Mouse (Mus musculus) layer of hippocampus, postnatal 14 days (tissue): Measurements from ENCODE around the gene Klrb1b. TPM values are rescaled to one million over a fixed set of nuclear protein-coding genes. Genes with fewer than 3 reads are reported as not detected.
A peak's percentile ranks its signal among the peaks of the same experiment; 100 is the strongest.
"Not testable (repeated sequence)": the region's sequence is repeated elsewhere in the genome, so short reads cannot be mapped to it uniquely, and the experiment has no call there.

Experiments used
- DNase-seq, 2 experiments: peaks; one replicate each; pipeline ENCODE4 v3.0.0; 2021 to 2022; ENCODE audit warnings: low spot score in 2 of 2, mixed read lengths in 1 of 2
- total RNA-seq, 2 experiments: library from RNA; stranded (reverse); gene quantifications; 2 replicates each; pipeline ENCODE4 v1.2.3; 2021

The Klrb1b gene
- total RNA-seq, 2 experiments from 2014 or later: not detected

DNA sequence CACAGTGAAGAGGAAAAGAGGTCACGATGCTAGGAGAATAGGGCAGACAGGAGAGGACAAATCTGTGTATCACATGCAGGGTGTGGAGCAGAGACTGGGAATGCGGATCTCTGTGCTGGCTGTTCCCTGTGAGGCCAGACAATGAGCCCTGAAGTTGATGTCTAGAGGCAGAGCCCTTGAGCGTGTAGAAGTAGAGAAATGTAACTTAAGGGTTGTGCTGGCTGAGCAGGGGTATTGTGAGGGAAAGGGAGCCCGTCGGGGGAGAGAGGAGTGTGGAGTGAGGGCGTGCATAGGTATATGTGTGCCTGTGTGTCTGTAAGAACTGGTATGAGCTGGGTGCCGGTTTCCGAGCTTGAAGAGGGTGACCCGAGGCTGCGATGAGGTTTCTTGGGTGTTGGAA is 23.6 kb downstream of the Klrb1b start:
- DNase-seq: peak; percentile 44 to 50

DNA sequence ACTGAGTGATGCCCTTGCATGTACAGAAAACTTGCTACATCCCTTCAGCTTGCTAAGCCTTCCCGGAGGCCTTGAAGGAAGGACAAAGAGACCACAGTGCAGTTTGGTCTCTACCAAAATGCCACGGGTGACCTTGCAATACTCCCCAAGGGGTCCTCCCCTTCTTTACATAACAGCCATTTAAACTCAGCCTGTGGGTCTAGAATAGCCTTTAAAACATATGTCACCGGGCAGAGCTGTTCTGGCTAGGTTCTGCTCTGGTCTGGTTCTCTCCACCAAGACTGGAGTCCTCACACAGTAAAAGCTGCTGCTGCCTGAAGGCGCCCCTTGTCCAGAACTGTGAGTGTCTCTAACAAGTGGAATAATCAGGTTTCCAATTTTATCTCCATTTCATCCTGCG is 25.4 kb downstream of the Klrb1b start:
- not testable (repeated sequence) for DNase-seq

DNA sequence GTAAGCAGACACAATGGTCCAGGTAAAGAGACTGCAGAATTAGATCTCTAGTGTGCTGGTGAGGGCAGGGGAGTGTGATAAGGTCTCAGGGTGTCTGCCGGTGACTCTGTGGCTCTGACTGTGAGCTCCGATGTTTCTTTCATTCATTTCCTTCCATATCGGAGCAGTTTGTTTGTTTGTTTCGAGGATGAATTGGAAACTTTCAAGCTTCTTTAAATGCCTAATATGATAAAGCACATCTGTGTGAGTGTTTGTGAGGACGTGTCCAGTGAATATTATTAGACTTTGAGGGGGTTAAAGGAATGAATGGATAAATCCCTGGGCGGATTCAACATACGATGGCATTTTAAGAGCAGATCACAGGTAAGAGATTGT is 26.2 kb downstream of the Klrb1b start:
- DNase-seq: no peak

DNA sequence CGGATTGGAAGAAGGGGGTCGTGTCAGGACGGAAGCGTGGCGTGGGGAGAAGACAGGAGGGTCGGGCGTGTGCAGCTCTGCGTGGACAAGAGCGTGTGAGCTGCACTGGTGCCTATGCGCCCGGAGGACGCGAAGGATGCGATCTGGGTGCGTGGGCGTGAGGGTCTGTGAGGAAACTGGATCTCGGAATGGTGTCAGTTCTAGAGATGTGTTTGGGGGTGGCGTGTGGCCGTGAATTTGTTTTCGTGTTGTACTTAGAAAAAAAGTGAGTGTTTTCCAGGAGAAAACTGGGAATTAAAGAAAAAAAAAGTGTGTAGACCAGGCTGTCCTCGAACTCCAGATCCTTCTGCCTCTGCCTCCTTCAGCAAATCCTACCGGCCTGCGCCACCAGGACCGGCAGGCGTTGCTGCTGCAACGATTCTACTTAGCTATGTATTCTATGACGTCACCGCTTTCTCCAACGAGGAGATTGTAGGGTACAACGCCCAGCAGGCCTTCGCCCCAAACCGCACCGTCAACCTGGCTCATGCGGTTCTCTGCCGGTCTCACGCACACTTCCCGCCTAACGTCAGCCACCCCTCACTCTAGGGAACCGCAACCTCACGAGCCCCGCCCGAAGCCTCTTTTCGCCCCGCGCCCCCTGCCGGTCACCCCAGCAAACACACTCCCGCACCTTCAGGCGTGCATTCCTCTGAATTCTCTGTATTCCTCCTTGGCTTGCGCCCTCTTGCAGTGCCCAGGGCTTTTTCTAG is 26.8 kb downstream of the Klrb1b start:
- peak; percentile 90 to 92 for DNase-seq

DNA sequence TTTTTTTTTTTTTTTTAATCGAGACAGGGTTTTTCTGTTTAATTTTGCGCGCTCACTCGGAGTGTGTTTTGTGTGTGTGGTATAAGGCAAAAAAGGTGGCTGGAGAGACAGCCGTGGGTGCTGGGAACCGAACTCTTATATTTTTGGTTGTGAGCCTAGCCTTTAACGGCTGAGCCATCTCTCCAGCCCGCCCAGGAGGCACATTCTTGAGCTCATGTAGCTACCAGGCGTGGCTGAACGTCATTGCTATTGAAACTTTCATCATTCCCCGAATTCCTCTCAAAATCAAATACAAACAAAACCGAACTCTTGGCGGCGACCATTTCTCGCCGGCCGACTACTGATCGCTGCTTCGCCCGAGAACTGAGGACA is 27.4 kb downstream of the Klrb1b start:
- peak; percentile 83 for DNase-seq

DNA sequence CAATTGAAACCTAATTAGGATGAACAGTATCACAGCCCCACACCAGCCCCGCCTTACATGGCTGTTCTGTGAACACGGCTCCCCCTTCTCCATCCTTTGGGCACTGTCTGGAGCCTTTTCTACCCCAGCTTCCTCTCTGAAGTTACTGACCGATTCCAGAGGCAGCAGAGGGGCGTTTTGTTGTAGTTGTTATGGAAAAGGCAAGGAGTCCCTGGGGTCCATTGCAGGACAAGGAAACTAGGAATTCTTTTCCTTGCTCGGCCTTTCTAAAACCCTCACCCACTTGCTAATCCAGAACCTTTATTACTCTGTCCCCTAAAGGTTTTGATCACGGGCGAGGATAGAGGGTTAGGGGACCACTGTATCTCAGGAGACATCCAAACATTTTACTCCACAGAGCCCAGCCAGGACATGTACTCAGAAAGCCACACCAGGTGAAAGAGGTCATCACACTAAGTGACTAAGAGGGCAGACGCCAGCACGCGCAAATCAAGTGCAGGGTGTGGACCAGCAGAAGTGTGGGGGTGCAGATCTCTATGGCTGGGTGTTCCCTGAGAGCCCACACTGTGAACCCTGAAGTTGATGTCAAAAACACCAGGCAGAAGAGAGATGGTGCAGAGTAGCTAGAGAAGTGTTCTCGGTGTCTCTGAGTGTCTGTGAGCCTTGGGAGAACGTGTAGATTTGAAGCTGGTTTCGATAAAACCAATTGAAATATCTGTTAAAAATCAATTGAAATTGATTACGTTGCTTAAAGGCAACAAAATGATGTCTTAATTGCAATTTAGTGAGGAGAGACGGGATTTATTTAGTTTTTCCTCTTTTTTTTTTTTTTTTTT is 28.0 kb downstream of the Klrb1b start:
- no peak for DNase-seq

DNA sequence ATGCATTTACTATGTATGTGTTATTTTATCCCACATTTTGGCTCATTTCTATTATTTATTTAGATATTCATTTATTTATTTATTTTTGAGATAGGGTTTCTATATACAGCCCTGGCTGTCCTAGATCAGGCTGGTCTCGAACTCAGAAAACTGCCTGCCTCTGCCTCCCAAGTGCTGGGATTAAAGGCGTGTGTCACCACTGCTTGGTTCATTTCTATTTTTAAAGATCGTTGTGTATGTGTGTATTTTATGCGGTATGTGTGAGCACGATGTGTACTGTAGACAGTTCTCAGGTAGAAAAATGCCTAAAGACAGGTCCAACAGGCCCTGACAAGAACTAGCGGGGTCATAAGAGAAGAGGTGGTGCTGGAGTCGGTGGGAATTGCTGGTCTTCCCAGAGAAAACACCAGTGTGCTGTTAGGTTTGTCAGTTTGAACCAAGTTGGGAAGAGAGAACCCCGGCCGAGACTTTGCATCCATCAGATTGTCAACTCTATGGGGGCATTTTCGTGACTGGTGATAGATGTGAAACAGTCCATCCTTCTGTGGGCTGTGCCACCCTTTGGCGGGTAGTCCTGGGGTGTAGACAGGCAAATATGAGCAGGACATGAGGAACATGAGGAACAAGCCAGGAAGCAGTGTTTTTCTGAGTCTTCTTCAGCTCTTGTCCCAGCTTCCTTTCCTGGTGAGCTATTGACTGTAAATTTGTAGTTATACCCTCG is 28.8 kb downstream of the Klrb1b start:
- DNase-seq: no peak

DNA sequence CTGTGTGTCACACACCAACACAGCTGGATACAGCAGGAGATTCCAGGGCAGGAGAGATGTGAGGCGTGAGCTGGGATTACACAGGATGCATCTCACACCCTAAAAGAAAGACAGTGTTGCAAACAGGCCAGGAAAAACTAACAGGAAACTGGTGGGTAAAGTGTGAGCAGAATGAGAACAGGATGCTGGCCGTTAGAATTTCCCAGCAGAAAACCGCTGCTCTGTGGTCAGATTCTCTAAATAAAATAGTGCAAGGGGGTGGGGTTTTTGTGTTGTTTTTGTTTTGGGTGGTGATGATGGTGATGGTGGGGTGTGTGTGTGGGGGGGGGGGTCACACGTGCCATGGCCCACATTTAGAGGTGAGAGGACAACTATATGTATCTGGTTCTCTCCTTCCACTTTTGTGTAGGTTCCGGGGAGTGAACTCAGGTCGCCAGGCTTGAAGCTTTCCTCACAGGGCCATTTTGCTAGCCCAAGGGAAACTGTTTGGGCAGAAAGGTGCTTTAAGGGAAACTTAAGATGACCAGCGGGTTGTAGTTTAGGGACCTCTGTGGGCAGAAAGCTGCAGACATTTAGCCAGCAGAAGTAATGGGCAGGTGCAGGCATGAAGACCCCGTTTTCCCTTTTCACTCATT is 29.7 kb downstream of the Klrb1b start:
- no peak for DNase-seq

DNA sequence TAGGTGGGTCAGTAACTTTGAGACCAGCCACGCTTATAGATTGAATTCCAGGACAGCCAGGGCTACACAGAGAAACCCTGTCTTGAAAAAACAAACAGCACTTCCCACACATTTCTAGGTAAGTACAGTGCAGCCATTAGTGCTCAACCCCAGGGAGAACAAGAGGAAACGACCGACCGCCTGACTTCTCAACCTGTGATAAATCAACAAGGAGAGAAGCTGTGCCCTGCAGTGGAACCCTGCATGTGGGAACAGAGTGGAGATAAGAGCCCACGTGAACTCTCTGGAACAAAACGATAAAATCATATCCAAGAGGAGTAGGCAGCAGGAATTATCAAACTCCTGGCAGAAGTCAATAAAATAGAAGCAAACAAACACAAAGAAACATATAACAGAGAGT is 32.4 kb downstream of the Klrb1b start:
- no peak for DNase-seq

DNA sequence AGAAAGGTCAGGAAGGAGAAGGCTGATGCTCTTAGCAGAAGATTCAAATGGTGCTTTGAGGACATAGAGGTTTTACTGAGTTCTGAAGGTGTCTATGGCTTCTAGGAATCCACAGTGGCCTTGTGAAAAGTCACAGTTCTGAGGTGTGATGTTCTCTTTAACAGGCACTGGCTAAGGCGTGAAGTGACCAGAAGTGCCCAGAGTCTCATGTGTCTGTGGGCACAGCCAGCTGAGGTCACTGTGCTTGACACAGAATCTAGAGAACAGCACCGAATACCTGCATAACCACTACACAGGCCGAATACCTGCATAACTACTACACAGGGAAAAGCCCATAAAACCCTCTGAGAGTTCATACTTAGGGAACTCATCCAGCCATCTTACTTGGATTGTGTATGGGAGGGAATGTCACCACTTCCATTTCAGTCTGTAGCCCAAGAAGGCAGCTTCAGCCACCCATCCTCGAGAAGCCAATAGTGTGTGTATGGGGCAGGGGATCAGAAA is 35.6 kb downstream of the Klrb1b start:
- not testable (repeated sequence) for DNase-seq

DNA sequence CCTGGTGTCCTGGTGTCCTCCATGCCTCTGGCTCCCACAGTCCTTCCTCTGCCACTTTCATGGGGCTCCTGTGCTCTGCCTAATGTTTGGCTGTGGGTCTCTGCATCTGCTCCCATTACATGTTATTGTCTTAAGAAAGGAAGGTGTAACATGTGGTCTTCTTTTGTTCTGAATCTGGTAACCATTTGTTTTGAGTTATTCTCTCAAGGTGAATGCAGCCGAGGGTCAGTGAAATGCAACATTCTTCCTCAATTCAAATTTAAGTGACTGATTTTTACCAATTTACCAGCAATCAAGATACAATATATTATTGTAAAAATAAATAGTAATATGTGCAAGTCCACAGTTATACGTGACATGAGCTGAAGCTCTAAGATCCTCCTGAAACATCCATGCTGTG is 37.0 kb downstream of the Klrb1b start, which contains the start of gene Klrb1c:
Gene Klrb1c, minus strand, starts transcription at position 101 of the 400 bp plus-strand sequence.
- no peak for DNase-seq

DNA sequence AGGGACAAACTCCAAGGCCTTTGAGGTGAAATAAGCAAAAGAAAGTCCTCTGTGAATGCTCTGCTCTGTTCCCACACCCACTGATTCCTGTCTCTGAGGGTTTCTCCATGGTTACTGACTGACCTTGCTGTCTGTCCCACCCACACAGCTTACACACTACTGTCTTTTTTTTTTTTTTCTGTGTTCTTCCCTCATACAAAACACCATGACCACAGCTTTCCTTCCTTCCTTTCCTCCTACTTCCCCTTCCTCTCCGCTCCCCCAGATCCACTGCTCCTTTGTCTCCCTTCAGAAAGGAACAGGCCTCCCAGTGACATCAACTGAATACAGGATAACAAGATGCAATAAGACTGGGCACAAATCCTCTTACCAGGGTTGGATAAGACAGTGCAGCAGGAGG is 37.6 kb downstream of the Klrb1b start:
- no peak for DNase-seq

DNA sequence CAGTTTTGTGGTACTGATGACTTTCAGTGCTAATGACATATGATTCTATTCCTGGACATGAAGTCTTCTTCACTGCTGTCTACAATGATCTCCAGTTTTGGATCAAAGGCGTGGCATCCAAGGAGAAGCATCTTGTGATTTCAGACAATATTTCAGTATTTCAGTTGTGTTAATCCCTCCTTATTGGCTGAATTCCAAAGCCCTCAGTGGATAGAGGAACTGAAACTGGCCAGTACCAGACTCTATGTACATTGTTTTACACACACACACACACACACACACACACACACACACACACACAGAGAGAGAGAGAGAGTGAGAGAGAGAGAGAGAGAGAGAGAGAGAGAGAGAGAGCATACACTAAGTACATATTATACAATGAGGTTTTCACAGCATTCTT is 39.7 kb downstream of the Klrb1b start:
- not testable (repeated sequence) for DNase-seq

DNA sequence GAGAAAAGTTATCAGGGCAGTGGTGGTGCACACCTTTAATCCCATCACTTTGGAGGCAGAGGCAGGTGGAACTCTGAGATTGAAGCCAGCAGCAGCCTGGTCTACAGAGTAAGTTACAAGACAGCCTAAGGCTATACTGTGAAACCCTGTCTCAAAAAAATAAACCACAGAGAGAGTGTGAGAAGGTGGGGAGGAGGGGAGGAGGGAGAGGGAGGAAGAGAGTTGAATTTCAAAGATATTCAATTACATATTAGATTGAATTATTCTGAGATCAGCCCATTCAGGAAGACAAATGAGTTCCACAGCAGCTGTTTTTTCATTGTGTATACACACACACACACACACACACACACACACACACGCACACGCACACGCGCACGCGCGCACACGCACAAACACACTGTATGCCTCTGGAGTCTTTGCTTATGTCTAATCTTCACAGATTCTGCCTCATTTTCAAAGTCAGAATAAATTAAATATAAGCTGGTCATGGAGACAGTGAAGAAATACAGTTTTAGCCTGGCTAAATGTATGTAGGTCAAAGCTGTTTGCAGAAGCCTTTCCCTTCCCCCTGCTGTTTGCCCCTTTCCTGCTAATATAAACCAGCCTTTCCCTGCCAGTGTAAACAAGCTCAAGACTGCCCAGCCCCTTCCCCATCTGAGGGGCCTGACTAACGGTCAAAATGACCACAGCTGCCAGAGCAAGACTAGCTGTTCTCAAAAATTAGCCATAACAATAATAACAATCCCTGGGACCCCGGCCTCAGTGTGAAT is 56.5 kb downstream of the Klrb1b start:
- no peak for DNase-seq

DNA sequence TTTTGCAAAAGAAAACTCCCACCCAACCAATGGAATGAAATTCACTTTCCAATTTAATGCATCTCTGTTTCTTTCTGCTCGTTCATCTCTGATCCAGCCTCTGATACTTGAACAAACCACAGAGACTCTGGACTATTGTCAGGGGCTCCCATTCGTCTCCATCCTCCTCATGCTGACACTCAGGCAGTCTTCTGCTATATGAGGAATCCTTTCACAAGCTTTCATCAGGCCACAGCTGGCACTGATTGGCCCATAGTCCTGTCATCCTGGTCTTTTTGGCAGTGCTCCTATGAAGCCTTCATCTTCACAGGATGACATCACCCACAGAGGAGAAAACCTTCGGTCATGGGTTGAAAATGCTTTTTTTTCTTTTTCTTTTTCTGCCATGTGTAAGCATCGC is 58.1 kb downstream of the Klrb1b start:
- no peak for DNase-seq

DNA sequence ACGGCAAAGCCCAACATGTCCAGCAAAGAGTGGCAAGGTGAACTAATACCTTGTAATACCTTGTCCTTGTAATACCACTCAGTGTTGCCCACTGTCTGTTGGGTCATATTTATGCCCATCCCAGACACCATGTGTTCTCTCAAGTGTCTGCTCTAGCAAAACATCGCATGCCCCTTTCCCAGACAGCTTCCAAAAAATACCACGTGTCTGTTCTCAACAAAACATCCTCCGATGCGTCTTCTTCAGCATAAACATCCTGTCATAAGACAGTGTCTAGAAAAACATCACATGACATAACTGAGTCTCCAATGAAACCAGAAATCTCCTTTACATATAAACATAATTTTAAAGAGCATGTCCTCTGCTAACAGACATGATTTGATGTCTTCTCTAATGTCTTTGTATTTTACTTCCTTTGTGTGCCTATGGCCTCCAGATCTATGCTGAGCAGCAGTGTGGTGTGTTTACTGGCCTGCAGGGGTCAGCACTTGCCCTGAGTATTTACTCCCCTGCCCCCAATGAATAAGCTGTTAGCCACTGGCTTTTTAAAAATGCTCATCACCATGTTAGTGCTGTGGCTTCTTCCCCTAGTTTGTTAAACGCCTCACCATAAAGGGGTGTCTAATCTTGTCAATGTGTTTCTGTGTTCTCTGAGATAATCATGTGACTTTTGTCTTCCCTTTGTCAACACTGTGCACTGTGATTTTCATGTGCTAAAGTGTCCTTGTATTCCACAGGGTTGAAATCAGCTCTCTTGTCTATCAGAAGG is 59.5 kb downstream of the Klrb1b start:
- DNase-seq: peak in 1 of 2 experiments; percentile 44

DNA sequence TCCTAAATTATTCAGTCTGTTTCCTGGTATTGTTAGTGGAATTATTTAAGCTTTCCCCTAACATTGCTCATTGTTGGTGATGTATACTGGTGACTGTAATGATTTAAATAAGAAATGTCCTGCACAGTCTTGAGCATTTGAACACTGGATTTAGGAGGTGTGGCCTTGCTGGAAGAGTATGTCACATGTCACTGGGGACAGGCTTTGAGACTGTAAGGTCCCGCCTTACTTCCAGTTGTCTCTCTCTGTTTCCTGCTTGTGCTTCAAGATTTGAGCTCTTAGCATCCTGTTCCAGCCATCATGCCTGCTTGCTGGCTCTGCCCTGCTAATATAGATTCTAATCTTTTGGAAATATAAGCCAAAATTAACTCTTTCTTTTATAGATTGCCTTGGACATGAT is 60.9 kb downstream of the Klrb1b start:
- DNase-seq: no peak

DNA sequence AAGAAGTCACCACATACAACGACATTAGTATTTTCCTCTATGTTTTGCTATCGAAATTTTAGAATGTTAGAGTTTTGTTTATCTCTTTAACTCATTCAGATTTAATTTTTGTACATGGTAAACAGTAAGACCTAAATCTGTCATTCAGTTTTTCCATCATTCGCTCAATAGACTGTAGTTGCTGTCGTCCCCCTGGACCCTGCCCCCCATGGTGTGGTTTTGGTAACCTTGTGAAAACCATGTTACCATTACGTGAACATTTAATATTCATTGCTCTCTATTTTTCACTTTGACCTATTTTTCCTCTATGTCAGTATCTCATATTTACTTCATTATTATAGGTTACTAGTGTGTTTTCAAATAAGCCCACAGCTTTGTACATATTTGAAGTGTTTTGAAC is 61.5 kb downstream of the Klrb1b start:
- DNase-seq: no peak

DNA sequence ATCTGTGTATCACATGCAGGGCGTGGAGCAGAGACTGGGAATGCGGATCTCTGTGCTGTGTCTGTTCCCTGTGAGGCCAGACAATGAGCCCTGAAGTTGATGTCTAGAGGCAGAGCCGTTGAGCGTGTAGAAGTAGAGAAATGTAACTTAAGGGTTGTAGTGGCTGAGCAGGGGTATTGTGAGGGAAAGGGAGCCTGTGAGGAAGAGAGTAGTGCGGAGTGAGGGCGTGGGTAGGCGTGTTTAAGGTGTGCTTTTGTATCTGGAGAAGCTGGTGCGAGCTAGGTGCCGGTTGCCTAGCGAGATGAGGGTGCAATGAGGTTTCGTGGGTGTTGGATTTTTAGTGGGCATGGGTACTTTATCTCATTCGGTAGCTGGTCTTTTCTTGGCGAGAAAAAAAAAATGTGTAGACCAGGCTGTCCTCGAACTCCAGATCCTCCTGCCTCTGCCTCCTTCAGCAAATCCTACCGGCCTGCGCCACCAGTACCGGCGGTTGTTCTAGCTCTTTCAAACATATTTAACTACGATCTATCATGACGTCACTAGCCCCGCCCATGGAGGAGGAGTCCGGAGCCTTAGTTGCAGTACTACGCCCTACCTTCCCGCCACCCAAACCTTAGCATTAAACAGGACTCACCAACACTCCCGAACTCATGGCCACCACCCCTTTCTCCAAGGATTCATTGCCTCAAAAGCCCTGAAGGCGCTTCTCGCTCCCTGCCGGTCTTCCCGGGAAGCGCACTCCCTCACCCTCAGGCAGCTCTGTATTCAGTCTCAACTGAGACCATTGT is 62.2 kb downstream of the Klrb1b start:
- DNase-seq: peak; percentile 95 to 98
